Mouse (Mus musculus) heart, embryonic 13.5 days (tissue): ENCODE results near the gene Dpagt1. TPM values are rescaled to one million over a fixed set of nuclear protein-coding genes. Genes with fewer than 3 reads are reported as not detected.
"Not testable (repeated sequence)": the region's sequence is repeated elsewhere in the genome, so short reads cannot be mapped to it uniquely, and the experiment has no call there.

ENCODE experiments used
- ATAC-seq: fragments of 200-750 bp; cut with Nextera tagmentation; 2 replicates; pipeline ENCODE4 v1.8.0; 2017; ENCODE audit warnings: moderate TSS enrichment; ENCODE audit not compliant: insufficient number of reproducible peaks, low FRiP score, low TSS enrichment; ENCODE audit errors: extremely low read depth
- H3K27ac ChIP-seq: fragments of 300-500 bp; sonication (generic); replicated peaks from 2 replicates; pipeline ENCODE4 v1.5.1; 2015; ENCODE audit warnings: moderate library complexity, mild to moderate bottlenecking, inconsistent platforms
- H3K27me3 ChIP-seq: fragments of 300-500 bp; sonication (generic); replicated peaks from 2 replicates; pipeline ENCODE4 v1.6.1; 2015; ENCODE audit warnings: mild to moderate bottlenecking, inconsistent platforms
- H3K36me3 ChIP-seq: fragments of 300-500 bp; sonication (generic); 2 replicates; pipeline ENCODE4 v1.6.1; 2015; ENCODE audit warnings: mild to moderate bottlenecking, inconsistent platforms
- H3K4me1 ChIP-seq: fragments of 300-500 bp; sonication (generic); 2 replicates; pipeline ENCODE4 v1.6.1; 2015; ENCODE audit warnings: inconsistent platforms
- H3K4me2 ChIP-seq: fragments of 300-500 bp; sonication (generic); 2 replicates; pipeline ENCODE4 v1.6.1; 2015; ENCODE audit warnings: inconsistent platforms, mild to moderate bottlenecking, moderate library complexity
- H3K4me3 ChIP-seq: fragments of 300-500 bp; sonication (generic); 2 replicates; pipeline ENCODE4 v1.5.1; 2015; ENCODE audit warnings: moderate library complexity, mild to moderate bottlenecking, inconsistent platforms
- H3K9ac ChIP-seq: fragments of 300-500 bp; sonication (generic); 2 replicates; pipeline ENCODE4 v1.6.1; 2015; ENCODE audit warnings: inconsistent platforms, mild to moderate bottlenecking, moderate library complexity
- H3K9me3 ChIP-seq: fragments of 300-500 bp; sonication (generic); 2 replicates; pipeline ENCODE4 v1.6.1; 2016; ENCODE audit warnings: inconsistent platforms
- WGBS: fragments of 180-500 bp; shearing (Covaris S2); methylation state at CpG from one replicate; pipeline ENCODE4 v1.1.7; 2015; ENCODE audit warnings: mixed read lengths; 5-methylcytosine and 5-hydroxymethylcytosine counted together
- polyA plus RNA-seq: library from polyadenylated mRNA; unstranded; fragments of >200 nt; fragmentation: Nextera tagmentation; extraction: Ambion mirVana; gene quantifications from 2 replicates; pipeline ENCODE4 v1.2.1, GENCODE M21; 2015

Gene Dpagt1
- polyA plus RNA-seq, 1 experiment from 2014 or later = 34.4 TPM

GRCm38 (mm10) chr9:44319105-44319886 is 6.5 kb upstream of the Dpagt1 start:
- peaks cover 31% of the 10 kb centered on the region for H3K4me1 ChIP-seq
- peak overlapping the region; percentile 95 for H3K9ac ChIP-seq
- H3K4me2 ChIP-seq = peak overlapping the region; percentile 98
- peak overlapping the region; percentile 94 for H3K4me3 ChIP-seq
- ATAC-seq = no peak
- 3% methylated on average over 37 of the region's 37 CpGs for WGBS
- no peaks in the 10 kb centered on the region for H3K9me3 ChIP-seq
- no peaks in the 10 kb centered on the region for H3K27me3 ChIP-seq
- H3K36me3 ChIP-seq = peaks cover 30% of the 10 kb centered on the region
- peak overlapping the region; percentile 66 for H3K27ac ChIP-seq

- H3K9ac ChIP-seq = peak within 1 kb of the TSS; percentile 95
- H3K4me1 ChIP-seq = peaks cover 31% of the 10 kb centered on the region
- H3K36me3 ChIP-seq = peaks cover 22% of the 10 kb centered on the region
- under 1% methylated on average over 67 of the region's 67 CpGs for WGBS
- ATAC-seq = peak; percentile 96
- peak within 1 kb of the TSS; percentile 98 for H3K4me2 ChIP-seq
- peak within 1 kb of the TSS; percentile 87 for H3K27ac ChIP-seq
- no peaks in the 10 kb centered on the region for H3K9me3 ChIP-seq
- H3K4me3 ChIP-seq = peak within 1 kb of the TSS; percentile 94
- H3K27me3 ChIP-seq = no peaks in the 10 kb centered on the region
Observed at GRCm38 (mm10) chr9:44319887-44320798, 5.7 kb upstream of the Dpagt1 start, which contains the start of gene C2cd2l. C2cd2l (minus strand) TSS chr9:44320285.

- no peak for ATAC-seq
- peaks cover 34% of the 10 kb centered on the region for H3K4me1 ChIP-seq
- H3K9ac ChIP-seq = peak overlapping the region; percentile 79
- H3K36me3 ChIP-seq = peaks cover 15% of the 10 kb centered on the region
- H3K9me3 ChIP-seq = no peaks in the 10 kb centered on the region
- 16% methylated on average over 6 of the region's 6 CpGs for WGBS
- peak overlapping the region; percentile 87 for H3K27ac ChIP-seq
- H3K27me3 ChIP-seq = no peaks in the 10 kb centered on the region
- H3K4me3 ChIP-seq = peak overlapping the region; percentile 94
- H3K4me2 ChIP-seq = peak overlapping the region; percentile 98
Observed at GRCm38 (mm10) chr9:44320799-44321133, 5.1 kb upstream of the Dpagt1 start.

GRCm38 (mm10) chr9:44323656-44324055 is 2.2 kb upstream of the Dpagt1 start:
- not testable (repeated sequence) for H3K4me3 ChIP-seq, H3K36me3 ChIP-seq, H3K9ac ChIP-seq, H3K9me3 ChIP-seq, ATAC-seq, H3K4me2 ChIP-seq, H3K27me3 ChIP-seq, H3K27ac ChIP-seq
- WGBS = 69% methylated on average over 4 of the region's 4 CpGs
- peaks cover 32% of the 10 kb centered on the region for H3K4me1 ChIP-seq

- Histone ChIP-seq H3K9ac (no peak overlapping the region), H3K4me1 (peaks cover 27% of the 10 kb centered on the region), H3K27ac (no peak overlapping the region), H3K36me3 (peaks cover 13% of the 10 kb centered on the region), H3K4me3 (no peak overlapping the region), H3K27me3 (no peaks in the 10 kb centered on the region), H3K4me2 (no peak overlapping the region), H3K9me3 (no peaks in the 10 kb centered on the region)
- 84% methylated on average over 6 of the region's 6 CpGs for WGBS
- no peak for ATAC-seq
Observed at GRCm38 (mm10) chr9:44324147-44324546, 1.7 kb upstream of the Dpagt1 start.

- not testable (repeated sequence) for H3K9me3 ChIP-seq, ATAC-seq, H3K27me3 ChIP-seq
- Histone ChIP-seq H3K4me3 (peak overlapping the region; percentile 87), H3K9ac (peak overlapping the region; percentile 95), H3K27ac (peak overlapping the region; percentile 97; the same call in 1 of the 2 replicates), H3K4me2 (peak overlapping the region; percentile 86), H3K36me3 (peaks cover 24% of the 10 kb centered on the region), H3K4me1 (peaks cover 24% of the 10 kb centered on the region)
- WGBS = 61% methylated on average over 7 of the region's 8 CpGs
Observed at GRCm38 (mm10) chr9:44325032-44325767, 619 bp upstream of the Dpagt1 start.

GRCm38 (mm10) chr9:44326371-44327063 is 698 bp downstream of the Dpagt1 start:
- Histone ChIP-seq H3K36me3 (peaks cover 37% of the 10 kb centered on the region), H3K9ac (peak overlapping the region; percentile 95), H3K27ac (peak overlapping the region; percentile 97), H3K4me1 (peaks cover 15% of the 10 kb centered on the region), H3K4me2 (peak overlapping the region; percentile 86), H3K9me3 (no peaks in the 10 kb centered on the region), H3K27me3 (no peaks in the 10 kb centered on the region), H3K4me3 (peak overlapping the region; percentile 87)
- WGBS = under 1% methylated on average over 38 of the region's 38 CpGs
- peak; percentile 70 for ATAC-seq

GRCm38 (mm10) chr9:44327064-44327711 is 1.4 kb downstream of the Dpagt1 start:
- Histone ChIP-seq H3K4me3 (peak overlapping the region; percentile 87), H3K9ac (peak overlapping the region; percentile 95), H3K27ac (peak overlapping the region; percentile 97), H3K4me2 (peak overlapping the region; percentile 86), H3K9me3 (no peaks in the 10 kb centered on the region), H3K4me1 (peaks cover 15% of the 10 kb centered on the region), H3K27me3 (no peaks in the 10 kb centered on the region), H3K36me3 (peaks cover 43% of the 10 kb centered on the region)
- under 1% methylated on average over 22 of the region's 22 CpGs for WGBS
- ATAC-seq = no peak

- no peaks in the 10 kb centered on the region for H3K9me3 ChIP-seq
- peaks cover 15% of the 10 kb centered on the region for H3K4me1 ChIP-seq
- WGBS = 76% methylated on average over 5 of the region's 5 CpGs
- ATAC-seq = no peak
- H3K27me3 ChIP-seq = no peaks in the 10 kb centered on the region
- H3K36me3 ChIP-seq = peaks cover 51% of the 10 kb centered on the region
- peak overlapping the region; percentile 95 for H3K9ac ChIP-seq
- H3K27ac ChIP-seq = peak overlapping the region; percentile 97; the same call in 1 of the 2 replicates
- peak overlapping the region; percentile 87 for H3K4me3 ChIP-seq
- peak overlapping the region; percentile 86 for H3K4me2 ChIP-seq
Observed at GRCm38 (mm10) chr9:44327926-44328325, 2.1 kb downstream of the Dpagt1 start.

GRCm38 (mm10) chr9:44330736-44331135 is 4.9 kb downstream of the Dpagt1 start:
- Histone ChIP-seq H3K9ac (no peak overlapping the region), H3K9me3 (no peaks in the 10 kb centered on the region), H3K4me3 (no peak overlapping the region), H3K4me1 (peaks cover 17% of the 10 kb centered on the region), H3K27ac (no peak overlapping the region), H3K27me3 (no peaks in the 10 kb centered on the region), H3K36me3 (peaks cover 63% of the 10 kb centered on the region), H3K4me2 (no peak overlapping the region)
- 89% methylated on average over 6 of the region's 6 CpGs for WGBS
- ATAC-seq = no peak
